Mouse (Mus musculus) E14TG2a.4 (cell line): ENCODE measurements at regions not wholly inside any gene's neighbourhood (a gene's known extent, or its start where the extent isn't known, plus 50 kb on each side); places are given as distances from the start of the nearest gene placed in this dataset.

Experiments used
- H3K27me3 ChIP-seq: 2 replicates; pipeline ENCODE4 v1.6.1; 2014; ENCODE audit warnings: low read length, control low read depth; ENCODE audit not compliant: insufficient read depth
- H3K36me3 ChIP-seq: 2 replicates; pipeline ENCODE4 v1.6.1; 2014; ENCODE audit warnings: low read length, control low read depth; ENCODE audit not compliant: insufficient read depth
- H3K4me1 ChIP-seq: replicated peaks from 2 replicates; pipeline ENCODE4 v1.6.1; 2014; ENCODE audit warnings: low read depth, low read length, control low read depth
- H3K4me3 ChIP-seq: replicated peaks from 2 replicates; pipeline ENCODE4 v1.5.1; 2014; ENCODE audit warnings: mild to moderate bottlenecking, low read length
- H3K9me3 ChIP-seq: 2 replicates; pipeline ENCODE4 v1.6.1; 2014; ENCODE audit warnings: low read length, control low read depth
- CTCF ChIP-seq: conservative IDR thresholded peaks from 2 replicates; pipeline ENCODE4 v1.5.1; 2014; ENCODE audit warnings: low read length
- NANOG ChIP-seq: IDR thresholded peaks from 2 replicates; pipeline ENCODE4 v1.6.1; 2014; ENCODE audit warnings: borderline replicate concordance, low read length, mixed read lengths
- POU5F1 ChIP-seq: IDR thresholded peaks from 2 replicates; pipeline ENCODE4 v1.6.1; 2014; ENCODE audit warnings: low read length, borderline replicate concordance

- Histone ChIP-seq H3K4me3 (no peak overlapping the region), H3K27me3 (no peaks in the 10 kb centered on the region), H3K4me1 (no peaks in the 10 kb centered on the region), H3K9me3 (no peaks in the 10 kb centered on the region), H3K36me3 (no peaks in the 10 kb centered on the region)
- TF ChIP-seq NANOG (no peak), POU5F1 (no peak), CTCF (no peak)
These were observed 50.8 kb upstream of the Fhl2 start for GRCm38 (mm10) chr1:43247609-43248008.

- no peaks in the 10 kb centered on the region for H3K36me3 ChIP-seq
- no peaks in the 10 kb centered on the region for H3K27me3 ChIP-seq
- no peaks in the 10 kb centered on the region for H3K9me3 ChIP-seq
- H3K4me3 ChIP-seq = no peak overlapping the region
- no peak for TF ChIP-seq NANOG
- TF ChIP-seq CTCF = no peak
- TF ChIP-seq POU5F1 = no peak
- H3K4me1 ChIP-seq = no peaks in the 10 kb centered on the region
These were observed 53.5 kb upstream of the Fhl2 start for GRCm38 (mm10) chr1:43250281-43250680.

GRCm38 (mm10) chr1:43251356-43251755, 54.6 kb upstream of the Fhl2 start:
- Histone ChIP-seq H3K27me3 (no peaks in the 10 kb centered on the region), H3K36me3 (no peaks in the 10 kb centered on the region), H3K4me1 (no peaks in the 10 kb centered on the region), H3K4me3 (no peak overlapping the region), H3K9me3 (no peaks in the 10 kb centered on the region)
- TF ChIP-seq NANOG = no peak
- TF ChIP-seq CTCF = no peak
- TF ChIP-seq POU5F1 = no peak

- no peaks in the 10 kb centered on the region for H3K36me3 ChIP-seq
- H3K27me3 ChIP-seq = no peaks in the 10 kb centered on the region
- no peak overlapping the region for H3K4me3 ChIP-seq
- H3K4me1 ChIP-seq = no peaks in the 10 kb centered on the region
- TF ChIP-seq NANOG (no peak), POU5F1 (no peak), CTCF (no peak)
- no peaks in the 10 kb centered on the region for H3K9me3 ChIP-seq
These were observed 57.3 kb upstream of the Fhl2 start for GRCm38 (mm10) chr1:43254129-43254528.

GRCm38 (mm10) chr1:43256078-43256477, 59.3 kb upstream of the Fhl2 start:
- Histone ChIP-seq H3K4me1 (no peaks in the 10 kb centered on the region), H3K27me3 (no peaks in the 10 kb centered on the region), H3K36me3 (no peaks in the 10 kb centered on the region), H3K4me3 (no peak overlapping the region), H3K9me3 (0 out of 2 replicates have a peak, but pooled peaks cover 6% of the 10 kb centered on the region)
- TF ChIP-seq CTCF (no peak), POU5F1 (no peak), NANOG (no peak)

GRCm38 (mm10) chr1:43257909-43258308, 61.1 kb upstream of the Fhl2 start:
- Histone ChIP-seq H3K4me3 (no peak overlapping the region), H3K36me3 (no peaks in the 10 kb centered on the region), H3K9me3 (peaks cover 11% of the 10 kb centered on the region), H3K4me1 (no peaks in the 10 kb centered on the region), H3K27me3 (no peaks in the 10 kb centered on the region)
- no peak for TF ChIP-seq POU5F1
- TF ChIP-seq CTCF = no peak
- TF ChIP-seq NANOG = no peak

GRCm38 (mm10) chr1:43259841-43260240, 63.1 kb upstream of the Fhl2 start:
- H3K4me1 ChIP-seq = no peaks in the 10 kb centered on the region

GRCm38 (mm10) chr1:43260491-43260890, 63.7 kb upstream of the Fhl2 start:
- no peaks in the 10 kb centered on the region for H3K4me1 ChIP-seq
- TF ChIP-seq POU5F1 = no peak
- TF ChIP-seq CTCF = no peak
- no peak for TF ChIP-seq NANOG
- H3K4me3 ChIP-seq = no peak overlapping the region
- H3K36me3 ChIP-seq = no peaks in the 10 kb centered on the region
- H3K27me3 ChIP-seq = no peaks in the 10 kb centered on the region
- peaks cover 11% of the 10 kb centered on the region for H3K9me3 ChIP-seq

More at GRCm38 (mm10) chr1:43259841-43260240, 63.1 kb upstream of the Fhl2 start:
- peaks cover 11% of the 10 kb centered on the region for H3K9me3 ChIP-seq
- TF ChIP-seq NANOG (no peak), CTCF (no peak), POU5F1 (no peak)
- H3K4me3 ChIP-seq = no peak overlapping the region
- no peaks in the 10 kb centered on the region for H3K27me3 ChIP-seq
- H3K36me3 ChIP-seq = no peaks in the 10 kb centered on the region

GRCm38 (mm10) chr1:43264407-43264889, 67.7 kb upstream of the Fhl2 start:
- Histone ChIP-seq H3K36me3 (no peaks in the 10 kb centered on the region), H3K4me1 (no peaks in the 10 kb centered on the region), H3K4me3 (no peak overlapping the region), H3K9me3 (peaks cover 11% of the 10 kb centered on the region), H3K27me3 (peaks cover 3% of the 10 kb centered on the region; the same call in 1 of the 2 replicates)
- TF ChIP-seq CTCF = peak; percentile 69
- TF ChIP-seq POU5F1 = no peak
